Comparison of ENCODE assay signal across 8 mouse cellular contexts in the genomic region with DNA sequence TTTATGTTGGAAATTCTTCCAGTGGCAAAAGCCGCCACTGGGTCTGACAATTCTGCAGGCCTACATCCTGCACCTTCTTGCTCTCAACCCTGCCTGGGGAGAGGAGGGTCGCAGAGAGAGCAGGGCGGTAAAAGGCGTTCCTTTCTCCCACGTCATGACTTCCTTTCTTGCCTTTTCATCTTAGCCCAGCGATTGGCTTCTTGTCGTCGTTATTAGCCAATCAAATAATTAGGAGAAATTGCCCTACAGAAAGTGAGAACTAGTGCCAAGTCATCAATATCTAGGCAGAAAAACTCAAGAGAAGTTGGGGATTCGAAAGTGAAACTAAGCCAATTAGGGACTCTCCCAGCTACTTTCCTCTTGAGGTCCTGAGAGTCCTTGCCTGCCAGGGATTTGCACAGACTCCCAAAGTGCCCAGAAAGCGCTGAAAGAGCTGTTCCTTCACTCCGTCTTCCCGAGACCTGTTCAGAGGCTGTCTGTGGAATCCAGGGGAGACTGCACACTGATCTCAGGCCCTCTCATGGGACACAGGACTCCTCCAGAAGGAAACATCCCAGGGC. TPM values are rescaled to one million over a fixed set of nuclear protein-coding genes. Genes with fewer than 3 reads are reported as not detected.
A peak's percentile ranks its signal among the peaks of the same experiment; 100 is the strongest.
DNase-seq lines count a peak whose midpoint lies in the region; ATAC-seq and TF ChIP-seq lines count a peak whose summit lies in the region.
"Not testable (repeated sequence)": the region's sequence is repeated elsewhere in the genome, so short reads cannot be mapped to it uniquely, and the experiment has no call there.

Gene H2-T22, minus strand, starts transcription at position 138 of the 560 bp plus-strand sequence.
Gene Gm6034, plus strand, starts transcription at position 352 of the 560 bp plus-strand sequence.

- ATAC-seq in G1E (ENCODE audit: extremely low read depth, insufficient number of reproducible peaks, low FRiP score, poor library complexity, severe bottlenecking), result peak; percentile 93
- peak; percentile 93 for ATAC-seq in forebrain, embryonic 15.5 days (replicated peaks)
- peak; percentile 93 to 96 for ATAC-seq in hematopoietic stem cell, adult 5-6 weeks (replicated peaks in 1 of 2; ENCODE audit: insufficient read depth in 1 of 2, low FRiP score in 2 of 2, low TSS enrichment in 1 of 2, low read depth in 1 of 2, poor library complexity in 2 of 2, severe bottlenecking in 2 of 2)
- peak; percentile 97 for ATAC-seq in neural tube, embryonic 14.5 days (ENCODE audit: low read depth)

- H3K36me3 ChIP-seq in G1E (replicated peaks); forebrain, embryonic 15.5 days; neural tube, embryonic 14.5 days (ENCODE audit: control insufficient read depth, insufficient read depth, low read length): not testable (repeated sequence)

- WGBS in forebrain, embryonic 15.5 days, result under 1% methylated on average over 12 of the region's 12 CpGs
- WGBS in lung, adult 2 months, result under 1% methylated on average over 12 of the region's 12 CpGs
- under 1% methylated on average over 12 of the region's 12 CpGs for WGBS in neural tube, embryonic 14.5 days

- peak within 1 kb of the TSS; percentile 73 for H3K4me2 ChIP-seq in forebrain, embryonic 15.5 days (replicated peaks)
- H3K4me2 ChIP-seq in neural tube, embryonic 14.5 days (ENCODE audit: low read depth, low read length), result peak within 1 kb of the TSS; percentile 64

- peak; percentile 89 for DNase-seq in G1E (ENCODE audit: low spot score)
- DNase-seq in cerebellum, adult 18-20 months, result peak; percentile 65 to 71
- peak; percentile 68 to 88 for DNase-seq in layer of hippocampus, adult 2 months (ENCODE audit: low spot score in 2 of 2)
- peak; percentile 65 for DNase-seq in lung, adult 2 months
- DNase-seq in thymus, postnatal 0 days (ENCODE audit: low spot score), result peak; percentile 95

- peak; percentile 96 for TF ChIP-seq POLR2A in lung, adult 2 months (IDR thresholded peaks at IDR 0.05; ENCODE audit: borderline replicate concordance, extremely low read depth, low read depth, low read length)

- peak within 1 kb of the TSS; percentile 48 for H3K9ac ChIP-seq in forebrain, embryonic 15.5 days (replicated peaks)
- H3K9ac ChIP-seq in neural tube, embryonic 14.5 days (replicated peaks; ENCODE audit: low read depth, low read length), result not testable (repeated sequence)

- not testable (repeated sequence) for TF ChIP-seq CTCF in G1E (IDR thresholded peaks at IDR 0.05; ENCODE audit: low read depth, low read length); layer of hippocampus, adult 2 months (conservative IDR thresholded peaks at IDR 0.05); lung, adult 2 months (IDR thresholded peaks at IDR 0.05; ENCODE audit: insufficient read depth, low read length)

- peak within 1 kb of the TSS; percentile 72 for H3K4me3 ChIP-seq in G1E (ENCODE audit: low read depth, low read length)
- H3K4me3 ChIP-seq in forebrain, embryonic 15.5 days, result peak within 1 kb of the TSS; percentile 41
- peak within 1 kb of the TSS; percentile 65 for H3K4me3 ChIP-seq in layer of hippocampus, adult 2 months
- peak within 1 kb of the TSS; percentile 83 for H3K4me3 ChIP-seq in lung, adult 2 months (replicated peaks; ENCODE audit: extremely low read depth, low read depth, low read length)
- peak within 1 kb of the TSS; percentile 29 for H3K4me3 ChIP-seq in neural tube, embryonic 14.5 days (ENCODE audit: low read depth, low read length)

- not testable (repeated sequence) for H3K9me3 ChIP-seq in G1E (replicated peaks); forebrain, embryonic 15.5 days; neural tube, embryonic 14.5 days (ENCODE audit: control insufficient read depth, low read length)

- not testable (repeated sequence) for H3K27me3 ChIP-seq in G1E (ENCODE audit: insufficient read depth, low read length); forebrain, embryonic 15.5 days; neural tube, embryonic 14.5 days (ENCODE audit: control insufficient read depth, insufficient read depth, low read length)

- not testable (repeated sequence) for H3K27ac ChIP-seq in forebrain, embryonic 15.5 days (replicated peaks); neural tube, embryonic 14.5 days (ENCODE audit: low read depth, low read length)
- H3K27ac ChIP-seq in layer of hippocampus, adult 2 months, result peak within 1 kb of the TSS; percentile 66

- peaks cover 23% of the 10 kb centered on the region for H3K4me1 ChIP-seq in G1E (ENCODE audit: insufficient read depth, low read depth, low read length)
- H3K4me1 ChIP-seq in forebrain, embryonic 15.5 days; lung, adult 2 months (ENCODE audit: control insufficient read depth, insufficient read depth, low read length); neural tube, embryonic 14.5 days (ENCODE audit: control insufficient read depth, insufficient read depth, low read length): not testable (repeated sequence)

RNA-seq across cellular contexts. Expression of gene H2-T22, which starts in this region (rescaled TPM):
- 6.5 and 12.0 TPM in 2 replicates for total RNA-seq in G1E (2014; fragmentation: Nextera tagmentation)
- 20.0 and 22.8 TPM in 2 replicates for total RNA-seq in G1E (2017)
- polyA plus RNA-seq in G1E (2012), result 3.1 and 5.7 TPM in 2 replicates
- polyA plus RNA-seq in forebrain, embryonic 15.5 days (2015; fragmentation: Nextera tagmentation; extraction: Ambion mirVana), result 5.8 and 5.9 TPM in 2 replicates
- 66.7 and 102 TPM in 2 replicates for total RNA-seq in hematopoietic stem cell, adult 5-6 weeks (2017)
- 10 to 100 TPM in 1 of 2 experiments, 1 to 10 TPM in 1; 9.1 to 10.3 TPM for total RNA-seq in layer of hippocampus, adult 2 months (2021)
- polyA plus RNA-seq in lung, adult 2 months (2012; rRNA removed), result 53.9 and 55.1 TPM in 2 replicates
- polyA plus RNA-seq in neural tube, embryonic 14.5 days (2014; fragmentation: Nextera tagmentation; extraction: Ambion mirVana), result 5.9 and 8.9 TPM in 2 replicates
- 60.4 and 66.8 TPM in 2 replicates for polyA plus RNA-seq in thymus, postnatal 0 days (2015; fragmentation: Nextera tagmentation; extraction: Ambion mirVana)

RNA-seq across cellular contexts. Expression of gene Gm6034, which starts in this region (rescaled TPM):
- total RNA-seq in G1E (2014; fragmentation: Nextera tagmentation) (not detected in 2 replicates), G1E (2017) (not detected in 2 replicates)
- not detected in 2 replicates for polyA plus RNA-seq in G1E (2012)
- polyA plus RNA-seq in forebrain, embryonic 15.5 days (2015; fragmentation: Nextera tagmentation; extraction: Ambion mirVana), result not detected in 2 replicates
- not detected in 2 replicates for total RNA-seq in hematopoietic stem cell, adult 5-6 weeks (2017)
- not detected for total RNA-seq in layer of hippocampus, adult 2 months (2021)
- polyA plus RNA-seq in lung, adult 2 months (2012; rRNA removed), result not detected in 2 replicates
- not detected in 2 replicates for polyA plus RNA-seq in neural tube, embryonic 14.5 days (2014; fragmentation: Nextera tagmentation; extraction: Ambion mirVana)
- polyA plus RNA-seq in thymus, postnatal 0 days (2015; fragmentation: Nextera tagmentation; extraction: Ambion mirVana), result 0.10 and 0.13 TPM in 2 replicates

Comparison
In these comparisons a context has a peak if more than half of its experiments do, and no peak if none do; other contexts are left out.
1. H3K4me3 ChIP-seq: peak in every context shown above with its lines; median percentile 83 in lung, adult 2 months; 72 in G1E; 65 in layer of hippocampus, adult 2 months; 41 in forebrain, embryonic 15.5 days; 29 in neural tube, embryonic 14.5 days.